Mouse (Mus musculus): ENCODE measurements around the gene Mut. TPM values are rescaled to one million over a fixed set of nuclear protein-coding genes. Genes with fewer than 3 reads are reported as not detected.

Gene Mut
- polyA plus RNA-seq, 1 experiment from 2014 or later = 22.4 TPM

- H3K4me3 ChIP-seq (ENCODE audit: low read depth, low read length) = no peak overlapping the region
- 54% methylated on average over 3 of the region's 3 CpGs for WGBS
These were observed 57.6 kb downstream of the Mut start for GRCm38 (mm10) chr17:40992102-40992501.

More at GRCm38 (mm10) chr17:40992102-40992501, 57.6 kb downstream of the Mut start:
- no peaks in the 10 kb centered on the region for H3K27me3 ChIP-seq (replicated peaks; ENCODE audit: control insufficient read depth, insufficient read depth, low read length)
- TF ChIP-seq CTCF (IDR thresholded peaks at IDR 0.05; ENCODE audit: low read depth) = no peak
- no peak overlapping the region for H3K4me2 ChIP-seq (replicated peaks; ENCODE audit: low read depth)
- no peaks in the 10 kb centered on the region for H3K9me3 ChIP-seq (ENCODE audit: control insufficient read depth)
- no peaks in the 10 kb centered on the region for H3K4me1 ChIP-seq (replicated peaks; ENCODE audit: control insufficient read depth, insufficient read depth, low read length)
- H3K9ac ChIP-seq (ENCODE audit: low read depth, low read length) = no peak overlapping the region
- H3K36me3 ChIP-seq (ENCODE audit: control insufficient read depth, insufficient read depth) = no peaks in the 10 kb centered on the region
- no peak overlapping the region for H3K27ac ChIP-seq (ENCODE audit: low read depth, low read length)
- ATAC-seq = no peak

Other genes with a start within 250 kb of the Mut start
- not detected in 2 replicates for gene Esp1, start 207.6 kb upstream of the Mut start, polyA plus RNA-seq (2015; fragmentation: Nextera tagmentation; extraction: Ambion mirVana)
- gene Crisp2, start 127.7 kb upstream of the Mut start, polyA plus RNA-seq (2015; fragmentation: Nextera tagmentation; extraction: Ambion mirVana) = 0.40 and 0.42 TPM in 2 replicates
- 0.09 TPM in 1 of 2 replicates, not detected in the other for gene Rhag, start 123.6 kb upstream of the Mut start, polyA plus RNA-seq (2015; fragmentation: Nextera tagmentation; extraction: Ambion mirVana)
- gene 9130008F23Rik, start 54.1 kb upstream of the Mut start, polyA plus RNA-seq (2015; fragmentation: Nextera tagmentation; extraction: Ambion mirVana) = 7.2 and 7.3 TPM in 2 replicates
- not detected in 2 replicates for gene Glyatl3, start 20.3 kb upstream of the Mut start, polyA plus RNA-seq (2015; fragmentation: Nextera tagmentation; extraction: Ambion mirVana)
- gene Cenpq, start 362 bp downstream of the Mut start, polyA plus RNA-seq (2015; fragmentation: Nextera tagmentation; extraction: Ambion mirVana) = 7.2 and 8.4 TPM in 2 replicates

Data from intestine, postnatal 0 days (tissue).